Mouse (Mus musculus): ENCODE measurements around the gene Cd302.

DNA sequence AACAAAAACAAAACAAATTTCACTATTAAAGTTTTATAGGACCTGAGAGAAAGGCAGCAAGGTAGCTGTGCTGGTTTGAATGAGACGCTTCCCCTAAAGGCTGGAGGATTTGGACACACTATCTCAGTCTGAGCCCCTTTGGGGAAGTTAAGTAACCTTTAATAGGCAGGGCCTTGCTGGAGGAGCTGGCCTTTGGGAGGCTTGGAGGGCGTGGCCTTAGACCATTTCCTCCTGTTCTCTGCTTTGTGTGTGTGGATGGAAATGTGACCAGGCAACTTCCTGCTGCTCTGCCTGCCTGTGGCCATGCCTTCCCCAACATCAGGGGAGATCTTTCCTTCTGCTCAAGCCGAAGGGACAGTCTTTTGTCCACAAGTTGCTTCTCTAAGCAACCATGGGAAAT, 14.0 kb upstream of the Cd302 start:
- TF ChIP-seq USF1 (IDR thresholded peaks at IDR 0.05; ENCODE audit: low read depth) (no peak), MYOG (IDR thresholded peaks at IDR 0.05; ENCODE audit: control insufficient read depth in 1 of 3, insufficient read depth in 1 of 3, insufficient read length in 2 of 3, low read depth in 2 of 3) (no peak), POLR2A (IDR thresholded peaks at IDR 0.05; ENCODE audit: insufficient read length, low read depth) (no peak), MYOD1 (IDR thresholded peaks at IDR 0.05; ENCODE audit: control insufficient read depth in 1 of 3, insufficient read length in 2 of 3, low read depth in 2 of 3) (no peak), TCF12 (IDR thresholded peaks at IDR 0.05; ENCODE audit: insufficient read depth, poor library complexity, severe bottlenecking) (no peak), E2F4 (IDR thresholded peaks at IDR 0.05; ENCODE audit: insufficient read depth) (no peak), SRF (IDR thresholded peaks at IDR 0.05; ENCODE audit: control insufficient read depth, insufficient read length, low read depth) (no peak), REST (IDR thresholded peaks at IDR 0.05; ENCODE audit: insufficient read depth, insufficient read length) (no peak), CEBPB (IDR thresholded peaks at IDR 0.05; ENCODE audit: insufficient read depth, poor library complexity, severe bottlenecking) (no peak), POLR2AphosphoS2 (IDR thresholded peaks at IDR 0.05; ENCODE audit: insufficient read length, low read depth) (no peak), MAX (IDR thresholded peaks at IDR 0.05; ENCODE audit: low read depth) (no peak)
